8 mouse cellular contexts compared by ENCODE assay signal in genomic region chr12:85824438-85825264, GRCm38 (mm10). TPM values are rescaled to one million over a fixed set of nuclear protein-coding genes. Genes with fewer than 3 reads are reported as not detected.
DNase-seq lines count a peak whose midpoint lies in the region; ATAC-seq and TF ChIP-seq lines count a peak whose summit lies in the region.

Erg28 (minus strand) TSS chr12:85824550.
Ttll5 (plus strand) TSS chr12:85824659.

- peak within 1 kb of the TSS; percentile 64 for H3K9ac ChIP-seq in forebrain, embryonic 12.5 days
- peak within 1 kb of the TSS; percentile 60 for H3K9ac ChIP-seq in heart, postnatal 0 days (replicated peaks; ENCODE audit: low read depth, low read length)
- H3K9ac ChIP-seq in liver, embryonic 16.5 days (ENCODE audit: low read depth, low read length), result peak within 1 kb of the TSS; percentile 86
- H3K9ac ChIP-seq in neural tube, embryonic 13.5 days, result peak within 1 kb of the TSS; percentile 81

- peak within 1 kb of the TSS; percentile 95 for H3K4me3 ChIP-seq in E14TG2a.4 (replicated peaks; ENCODE audit: low read length)
- H3K4me3 ChIP-seq in forebrain, embryonic 12.5 days (replicated peaks), result peak within 1 kb of the TSS; percentile 74
- H3K4me3 ChIP-seq in heart, postnatal 0 days (ENCODE audit: low read depth, low read length), result peak within 1 kb of the TSS; percentile 89
- H3K4me3 ChIP-seq in liver, embryonic 16.5 days (ENCODE audit: low read depth, low read length), result peak within 1 kb of the TSS; percentile 82
- H3K4me3 ChIP-seq in neural tube, embryonic 13.5 days, result peak within 1 kb of the TSS; percentile 81
- H3K4me3 ChIP-seq in testis, adult 2 months (ENCODE audit: control insufficient read depth, low read depth, low read length), result peak within 1 kb of the TSS; percentile 99

- H3K9me3 ChIP-seq in E14TG2a.4 (ENCODE audit: low read length), result no peaks in the 10 kb centered on the region
- H3K9me3 ChIP-seq in forebrain, embryonic 12.5 days, result no peaks in the 10 kb centered on the region
- no peaks in the 10 kb centered on the region for H3K9me3 ChIP-seq in heart, postnatal 0 days (replicated peaks; ENCODE audit: control insufficient read depth, low read length)
- H3K9me3 ChIP-seq in liver, embryonic 16.5 days (replicated peaks; ENCODE audit: control insufficient read depth, low read length), result no peaks in the 10 kb centered on the region
- H3K9me3 ChIP-seq in neural tube, embryonic 13.5 days, result no peaks in the 10 kb centered on the region

- TF ChIP-seq EP300 in heart, postnatal 0 days (IDR thresholded peaks at IDR 0.05; ENCODE audit: low read depth), result 0 out of 2 replicates have a peak, but pooled peaks have one; percentile 40

- peaks cover 29% of the 10 kb centered on the region for H3K4me1 ChIP-seq in E14TG2a.4 (replicated peaks; ENCODE audit: low read depth, low read length)
- H3K4me1 ChIP-seq in forebrain, embryonic 12.5 days, result peaks cover 16% of the 10 kb centered on the region
- H3K4me1 ChIP-seq in heart, postnatal 0 days (ENCODE audit: control insufficient read depth, insufficient read depth), result peaks cover 16% of the 10 kb centered on the region
- H3K4me1 ChIP-seq in liver, embryonic 16.5 days (ENCODE audit: control insufficient read depth, low read depth, low read length), result peaks cover 18% of the 10 kb centered on the region
- H3K4me1 ChIP-seq in neural tube, embryonic 13.5 days (replicated peaks), result peaks cover 32% of the 10 kb centered on the region
- H3K4me1 ChIP-seq in testis, adult 2 months (ENCODE audit: control insufficient read depth, insufficient read depth, low read length), result no peaks in the 10 kb centered on the region; the same call in 1 of the 2 replicates

- H3K36me3 ChIP-seq in E14TG2a.4 (ENCODE audit: insufficient read depth, low read length), result peaks cover 59% of the 10 kb centered on the region
- H3K36me3 ChIP-seq in forebrain, embryonic 12.5 days (replicated peaks), result peaks cover 16% of the 10 kb centered on the region
- H3K36me3 ChIP-seq in heart, postnatal 0 days (replicated peaks; ENCODE audit: control insufficient read depth, insufficient read depth, low read length), result peaks cover 16% of the 10 kb centered on the region
- peaks cover 5% of the 10 kb centered on the region; the same call in 1 of the 2 replicates for H3K36me3 ChIP-seq in liver, embryonic 16.5 days (ENCODE audit: control insufficient read depth, insufficient read depth)
- H3K36me3 ChIP-seq in neural tube, embryonic 13.5 days, result peaks cover 36% of the 10 kb centered on the region
- peaks cover 1% of the 10 kb centered on the region; the same call in 1 of the 2 replicates for H3K36me3 ChIP-seq in testis, adult 2 months (ENCODE audit: control insufficient read depth, insufficient read depth, low read length)

- ATAC-seq in forebrain, embryonic 12.5 days (ENCODE audit: low FRiP score), result peak; percentile 99
- peak; percentile 95 for ATAC-seq in heart, postnatal 0 days (ENCODE audit: insufficient read depth, low read depth)
- ATAC-seq in liver, embryonic 16.5 days (ENCODE audit: low read depth), result peak; percentile 95
- ATAC-seq in neural tube, embryonic 13.5 days (ENCODE audit: low read depth), result peak; percentile 99

- TF ChIP-seq CTCF in E14TG2a.4 (conservative IDR thresholded peaks at IDR 0.05; ENCODE audit: low read length), result no peak
- TF ChIP-seq CTCF in heart, postnatal 0 days (IDR thresholded peaks at IDR 0.05; ENCODE audit: low read depth), result no peak
- TF ChIP-seq CTCF in testis, adult 2 months (IDR thresholded peaks at IDR 0.05; ENCODE audit: control insufficient read depth, insufficient read depth, insufficient replicate concordance, low read depth, low read length), result no peak

- H3K4me2 ChIP-seq in forebrain, embryonic 12.5 days, result peak within 1 kb of the TSS; percentile 73
- H3K4me2 ChIP-seq in heart, postnatal 0 days (ENCODE audit: low read depth, low read length), result peak within 1 kb of the TSS; percentile 80
- H3K4me2 ChIP-seq in liver, embryonic 16.5 days (ENCODE audit: low read depth, low read length), result peak within 1 kb of the TSS; percentile 91
- peak within 1 kb of the TSS; percentile 84 for H3K4me2 ChIP-seq in neural tube, embryonic 13.5 days

- peak; percentile 70 for TF ChIP-seq POLR2A in testis, adult 2 months (IDR thresholded peaks at IDR 0.05; ENCODE audit: control insufficient read depth, low read depth, low read length)

- WGBS in forebrain, embryonic 12.5 days, result under 1% methylated on average over 66 of the region's 67 CpGs
- under 1% methylated on average over 66 of the region's 67 CpGs for WGBS in heart, postnatal 0 days
- under 1% methylated on average over 66 of the region's 67 CpGs for WGBS in liver, embryonic 16.5 days (ENCODE audit: insufficient replicate concordance)
- WGBS in neural tube, embryonic 13.5 days, result under 1% methylated on average over 67 of the region's 67 CpGs

- peak within 1 kb of the TSS; percentile 98 for H3K27ac ChIP-seq in forebrain, embryonic 12.5 days
- H3K27ac ChIP-seq in heart, postnatal 0 days (ENCODE audit: low read depth), result peak within 1 kb of the TSS; percentile 98
- H3K27ac ChIP-seq in liver, embryonic 16.5 days (ENCODE audit: low read length), result peak within 1 kb of the TSS; percentile 98
- H3K27ac ChIP-seq in neural tube, embryonic 13.5 days (replicated peaks), result peak within 1 kb of the TSS; percentile 89
- H3K27ac ChIP-seq in testis, adult 2 months (ENCODE audit: control insufficient read depth, insufficient read depth, low read depth, low read length), result peak within 1 kb of the TSS; percentile 99

- peak; percentile 96 for DNase-seq in c-Kit-positive CD71-positive TER-119-positive erythroid progenitor cells, embryonic 14.5 days (ENCODE audit: low spot score)
- peak; percentile 95 for DNase-seq in heart, postnatal 0 days (ENCODE audit: low spot score)
- DNase-seq in kidney, postnatal 4 days, result peak; percentile 95 to 97

- no peaks in the 10 kb centered on the region for H3K27me3 ChIP-seq in E14TG2a.4 (ENCODE audit: insufficient read depth, low read length)
- no peaks in the 10 kb centered on the region for H3K27me3 ChIP-seq in forebrain, embryonic 12.5 days
- no peaks in the 10 kb centered on the region for H3K27me3 ChIP-seq in heart, postnatal 0 days (ENCODE audit: control insufficient read depth, insufficient read depth, low read length)
- no peaks in the 10 kb centered on the region for H3K27me3 ChIP-seq in liver, embryonic 16.5 days (ENCODE audit: control insufficient read depth, insufficient read depth, low read depth, low read length)
- H3K27me3 ChIP-seq in neural tube, embryonic 13.5 days, result no peaks in the 10 kb centered on the region
- no peaks in the 10 kb centered on the region for H3K27me3 ChIP-seq in testis, adult 2 months (ENCODE audit: control insufficient read depth, insufficient read depth, low read length)

RNA-seq across cellular contexts. Expression of gene Erg28, which starts in this region (rescaled TPM):
- polyA plus RNA-seq in forebrain, embryonic 12.5 days (2016; fragmentation: Nextera tagmentation; extraction: Ambion mirVana), result 97.7 and 104 TPM in 2 replicates
- 14.2 and 28.8 TPM in 2 replicates for total RNA-seq in heart, postnatal 0 days (2014; rRNA removed; ENCODE audit: low replicate concordance)
- 27.7 and 30.2 TPM in 2 replicates for polyA plus RNA-seq in heart, postnatal 0 days (2015; fragmentation: Nextera tagmentation; extraction: Ambion mirVana)
- polyA plus RNA-seq in liver, embryonic 16.5 days (2015; fragmentation: Nextera tagmentation; extraction: Ambion mirVana), result 83.0 and 90.3 TPM in 2 replicates
- 88.4 and 90.0 TPM in 2 replicates for polyA plus RNA-seq in neural tube, embryonic 13.5 days (2015; fragmentation: Nextera tagmentation; extraction: Ambion mirVana)
- polyA plus RNA-seq in testis, adult 2 months (2012; rRNA removed), result 17.3 and 21.0 TPM in 2 replicates

RNA-seq across cellular contexts. Expression of gene Ttll5, which starts in this region (rescaled TPM):
- 12.3 and 17.3 TPM in 2 replicates for polyA plus RNA-seq in forebrain, embryonic 12.5 days (2016; fragmentation: Nextera tagmentation; extraction: Ambion mirVana)
- total RNA-seq in heart, postnatal 0 days (2014; rRNA removed; ENCODE audit: low replicate concordance), result 16.8 and 21.2 TPM in 2 replicates
- polyA plus RNA-seq in heart, postnatal 0 days (2015; fragmentation: Nextera tagmentation; extraction: Ambion mirVana), result 5.9 and 6.3 TPM in 2 replicates
- 4.9 and 6.0 TPM in 2 replicates for polyA plus RNA-seq in liver, embryonic 16.5 days (2015; fragmentation: Nextera tagmentation; extraction: Ambion mirVana)
- polyA plus RNA-seq in neural tube, embryonic 13.5 days (2015; fragmentation: Nextera tagmentation; extraction: Ambion mirVana), result 14.3 and 15.1 TPM in 2 replicates
- 230 and 238 TPM in 2 replicates for polyA plus RNA-seq in testis, adult 2 months (2012; rRNA removed)

Comparison
In these comparisons a context has a peak if more than half of its experiments do, and no peak if none do; other contexts are left out.
1. Peak in every context shown above with its lines: DNase-seq, ATAC-seq, H3K4me3 ChIP-seq and H3K27ac ChIP-seq.
2. RNA of gene Ttll5 (polyA plus RNA-seq): 230 to 238 TPM in testis, adult 2 months; 12.3 to 17.3 TPM in forebrain, embryonic 12.5 days, 14.3 to 15.1 TPM in neural tube, embryonic 13.5 days, 5.9 to 6.3 TPM in heart, postnatal 0 days and 4.9 to 6.0 TPM in liver, embryonic 16.5 days; every median in the first group is over 10 times any median in the second.